ENCODE assay signal across 22 mouse cellular contexts in genomic region chr13:113566411-113566810, GRCm38 (mm10).
"Had no signal": no experiment of that assay in that cellular context is flagged by ENCODE, and none has a peak within 500 bp of the region (broad histone marks: within the 10 kb centered on the region; RNA-seq: fewer than 3 reads in every experiment).

No protein-coding gene starts in this region.

- H3K36me3 ChIP-seq: limb, embryonic 12.5 days; limb, embryonic 15.5 days; lung, embryonic 15.5 days; midbrain, embryonic 13.5 days; neural tube, embryonic 13.5 days had no signal

- DNase-seq: kidney, adult 2 months; kidney, postnatal 36 days; left cerebral cortex, postnatal 4 days; liver, postnatal 0 days; lung, postnatal 14 days; lung, postnatal 4 days; retina, postnatal 1 day; right cerebral cortex, postnatal 25 days; thymus, adult 2 months; thymus, postnatal 14 days; thymus, postnatal 4 days had no signal

- H3K9me3 ChIP-seq: limb, embryonic 15.5 days; lung, embryonic 15.5 days had no signal

- H3K9ac ChIP-seq: limb, embryonic 12.5 days; limb, embryonic 15.5 days; liver, embryonic 14.5 days; liver, postnatal 0 days; lung, embryonic 15.5 days; midbrain, embryonic 13.5 days; neural tube, embryonic 13.5 days had no signal

- H3K4me2 ChIP-seq: limb, embryonic 12.5 days; limb, embryonic 15.5 days; liver, embryonic 11.5 days; lung, embryonic 15.5 days; midbrain, embryonic 13.5 days; neural tube, embryonic 13.5 days had no signal

- H3K27ac ChIP-seq: kidney, postnatal 0 days; limb, embryonic 12.5 days; limb, embryonic 15.5 days; liver, embryonic 14.5 days; lung, embryonic 15.5 days; midbrain, embryonic 13.5 days; neural tube, embryonic 13.5 days; stomach, postnatal 0 days had no signal

- H3K4me3 ChIP-seq: limb, embryonic 12.5 days; limb, embryonic 15.5 days; lung, embryonic 15.5 days; midbrain, embryonic 13.5 days; myocyte; neural tube, embryonic 13.5 days had no signal

- H3K4me1 ChIP-seq: lung, embryonic 15.5 days; midbrain, embryonic 13.5 days; neural tube, embryonic 13.5 days had no signal

- ATAC-seq: liver, postnatal 0 days; midbrain, embryonic 13.5 days; midbrain, embryonic 16.5 days had no signal

- H3K27me3 ChIP-seq: limb, embryonic 12.5 days; limb, embryonic 15.5 days; lung, embryonic 15.5 days; midbrain, embryonic 13.5 days; neural tube, embryonic 13.5 days had no signal
